Mouse (Mus musculus) intestine, embryonic 15.5 days (tissue): ENCODE results near the gene Nipal3. TPM values are rescaled to one million over a fixed set of nuclear protein-coding genes. Genes with fewer than 3 reads are reported as not detected.

Experiments used
- ATAC-seq: fragments of 200-750 bp; cut with Nextera tagmentation; 2 replicates; pipeline ENCODE4 v1.8.0; 2017; ENCODE audit warnings: moderate TSS enrichment, moderate library complexity
- H3K27ac ChIP-seq: fragments of 300-500 bp; sonication (generic); 2 replicates; pipeline ENCODE4 v1.5.1; 2015; ENCODE audit warnings: mild to moderate bottlenecking, inconsistent platforms
- H3K27me3 ChIP-seq: fragments of 300-500 bp; sonication (generic); replicated peaks from 2 replicates; pipeline ENCODE4 v1.6.1; 2015; ENCODE audit warnings: inconsistent platforms
- H3K36me3 ChIP-seq: fragments of 300-500 bp; sonication (generic); 2 replicates; pipeline ENCODE4 v1.6.1; 2015; ENCODE audit warnings: inconsistent platforms
- H3K4me1 ChIP-seq: fragments of 300-500 bp; sonication (generic); replicated peaks from 2 replicates; pipeline ENCODE4 v1.6.1; 2015; ENCODE audit warnings: inconsistent platforms
- H3K4me2 ChIP-seq: fragments of 300-500 bp; sonication (generic); replicated peaks from 2 replicates; pipeline ENCODE4 v1.6.1; 2015; ENCODE audit warnings: mild to moderate bottlenecking, inconsistent platforms
- H3K4me3 ChIP-seq: fragments of 300-500 bp; sonication (generic); replicated peaks from 2 replicates; pipeline ENCODE4 v1.5.1; 2015; ENCODE audit warnings: inconsistent platforms
- H3K9ac ChIP-seq: fragments of 300-500 bp; sonication (generic); 2 replicates; pipeline ENCODE4 v1.6.1; 2015; ENCODE audit warnings: inconsistent platforms
- H3K9me3 ChIP-seq: fragments of 300-500 bp; sonication (generic); 2 replicates; pipeline ENCODE4 v1.6.1; 2016; ENCODE audit warnings: inconsistent platforms
- WGBS: fragments of 180-500 bp; shearing (Covaris S2); methylation state at CpG from one replicate; pipeline ENCODE4 v1.1.7; 2015; 5-methylcytosine and 5-hydroxymethylcytosine counted together
- polyA plus RNA-seq: library from polyadenylated mRNA; unstranded; fragments of >200 nt; fragmentation: Nextera tagmentation; extraction: Ambion mirVana; gene quantifications from 2 replicates; pipeline ENCODE4 v1.2.1, GENCODE M21; 2015

Nipal3 gene
- polyA plus RNA-seq, 1 experiment from 2014 or later = 6.4 TPM

GRCm38 (mm10) chr4:135451360-135452015 lies 43.4 kb downstream of the Nipal3 start:
- Histone ChIP-seq H3K4me3 (no peak overlapping the region), H3K27ac (peak overlapping the region; percentile 48; the same call in 1 of the 2 replicates), H3K9ac (0 out of 2 replicates have a peak overlapping the region, but pooled peaks have one; percentile 8)

DNA sequence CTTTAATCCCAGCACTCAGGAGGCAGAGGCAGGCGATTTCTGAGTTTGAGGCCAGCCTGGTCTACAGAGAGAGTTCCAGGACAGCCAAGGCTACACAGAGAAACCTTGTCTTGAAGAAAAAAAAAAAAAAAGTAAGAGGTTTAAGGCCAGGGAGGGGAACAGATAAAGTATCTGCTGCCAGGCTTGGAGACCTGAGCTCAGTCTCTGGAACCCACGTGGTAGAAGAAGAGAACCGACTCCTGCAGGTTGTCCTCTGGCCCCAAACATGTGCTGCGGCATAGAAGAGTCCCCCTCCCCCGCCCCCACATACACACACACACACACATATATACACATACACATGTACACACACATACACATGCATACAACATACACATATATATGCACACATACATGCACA lies 52.4 kb downstream of the Nipal3 start:
- Histone ChIP-seq H3K36me3 (no peaks in the 10 kb centered on the region), H3K4me3 (no peak overlapping the region), H3K27me3 (no peaks in the 10 kb centered on the region), H3K9ac (no peak overlapping the region), H3K4me1 (no peaks in the 10 kb centered on the region), H3K9me3 (no peaks in the 10 kb centered on the region), H3K27ac (no peak overlapping the region), H3K4me2 (no peak overlapping the region)
- 73% methylated on average over 5 of the region's 5 CpGs for WGBS
- no peak for ATAC-seq

More at GRCm38 (mm10) chr4:135451360-135452015, 43.4 kb downstream of the Nipal3 start:
- H3K36me3 ChIP-seq = no peaks in the 10 kb centered on the region
- H3K4me1 ChIP-seq = peaks cover 34% of the 10 kb centered on the region
- ATAC-seq = no peak
- no peaks in the 10 kb centered on the region for H3K9me3 ChIP-seq
- H3K27me3 ChIP-seq = no peaks in the 10 kb centered on the region
- H3K4me2 ChIP-seq = peak overlapping the region; percentile 49
- 30% methylated on average over 18 of the region's 18 CpGs for WGBS

DNA sequence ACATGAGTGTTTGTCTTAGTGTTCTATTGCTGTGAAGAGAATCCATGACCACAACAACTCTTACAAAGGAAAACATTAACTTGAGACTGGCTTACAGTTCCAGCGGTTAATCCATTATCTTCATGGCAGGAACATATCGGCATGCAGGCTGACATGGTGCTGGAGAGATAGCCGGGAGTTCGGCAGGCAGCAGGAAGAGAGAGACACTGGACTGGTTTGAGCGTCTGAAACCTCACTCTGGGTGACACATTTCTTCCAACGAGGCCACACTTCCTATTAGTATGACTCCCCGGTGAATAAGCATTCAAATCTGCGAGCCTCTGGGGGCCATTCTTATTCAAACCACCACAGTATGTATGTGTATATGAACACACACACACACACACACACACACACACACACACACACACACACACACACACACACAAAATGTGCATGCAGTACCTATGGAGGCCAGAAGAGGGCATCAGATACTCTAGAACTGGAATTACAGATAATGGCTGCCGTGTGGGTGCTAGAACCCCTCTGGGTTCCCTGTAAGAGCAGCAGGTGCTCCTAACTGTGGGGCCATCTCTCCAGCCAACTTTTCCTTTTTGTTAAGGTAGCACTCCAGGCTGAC lies 54.8 kb downstream of the Nipal3 start:
- Histone ChIP-seq H3K36me3 (no peaks in the 10 kb centered on the region), H3K4me1 (no peaks in the 10 kb centered on the region), H3K27me3 (no peaks in the 10 kb centered on the region), H3K9ac (no peak overlapping the region), H3K9me3 (no peaks in the 10 kb centered on the region), H3K4me3 (no peak overlapping the region), H3K4me2 (no peak overlapping the region), H3K27ac (peak overlapping the region; percentile 27; the same call in 1 of the 2 replicates)
- WGBS = 54% methylated on average over 9 of the region's 9 CpGs
- 0 out of 2 replicates have a peak, but pooled peaks have one; percentile 19 for ATAC-seq

DNA sequence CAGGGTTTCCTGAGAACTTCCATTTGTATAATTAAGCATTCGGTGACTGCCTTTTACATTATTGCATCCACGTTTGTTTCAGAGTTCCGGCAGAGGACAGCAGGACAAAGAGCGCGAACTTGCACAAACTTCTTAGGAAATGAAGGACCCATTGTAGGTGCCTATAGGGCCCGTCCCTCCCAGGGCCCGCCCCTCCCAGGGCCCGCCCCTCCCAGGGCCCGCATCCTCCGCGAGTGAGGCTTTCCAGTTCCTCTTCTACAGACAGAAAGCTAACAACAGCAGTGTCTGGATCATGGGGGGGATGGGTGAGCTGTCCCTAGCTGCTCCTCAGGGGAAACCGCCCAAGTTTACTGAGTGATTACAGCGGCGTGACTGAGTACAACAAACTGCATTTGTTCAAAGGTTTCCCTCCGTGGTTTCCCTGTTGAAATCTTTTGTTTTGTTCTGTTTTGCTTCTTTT lies 55.6 kb downstream of the Nipal3 start:
- 1% methylated on average over 15 of the region's 15 CpGs for WGBS
- H3K4me2 ChIP-seq = peak overlapping the region; percentile 49
- H3K9me3 ChIP-seq = no peaks in the 10 kb centered on the region
- no peaks in the 10 kb centered on the region for H3K36me3 ChIP-seq
- H3K9ac ChIP-seq = peak overlapping the region; percentile 11; the same call in 1 of the 2 replicates
- H3K4me1 ChIP-seq = peaks cover 5% of the 10 kb centered on the region; the same call in 1 of the 2 replicates
- 0 out of 2 replicates have a peak overlapping the region, but pooled peaks have one; percentile 5 for H3K4me3 ChIP-seq
- peak; percentile 93 for ATAC-seq
- peak overlapping the region; percentile 13 for H3K27ac ChIP-seq
- no peaks in the 10 kb centered on the region for H3K27me3 ChIP-seq

DNA sequence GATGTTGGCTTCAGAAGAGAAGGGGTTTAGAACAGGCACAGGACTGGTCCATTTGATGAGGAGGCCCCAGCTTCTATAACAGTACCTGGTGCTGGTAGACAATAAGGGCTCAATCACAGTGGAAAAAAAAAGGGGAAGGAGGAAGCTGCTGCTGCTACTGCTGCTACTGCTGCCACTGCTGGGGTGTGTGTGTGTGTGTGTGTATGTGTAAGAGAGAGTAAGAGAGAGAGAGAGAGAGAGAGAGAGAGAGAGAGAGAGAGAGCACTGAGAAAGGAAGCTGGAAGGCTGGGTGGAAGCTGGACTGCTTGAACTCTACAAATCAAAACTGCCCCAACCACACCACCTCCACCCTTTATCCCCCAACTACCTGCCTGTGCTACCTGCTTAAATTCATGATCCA lies 56.9 kb downstream of the Nipal3 start:
- no peak overlapping the region for H3K27ac ChIP-seq
- no peaks in the 10 kb centered on the region for H3K9me3 ChIP-seq
- ATAC-seq = no peak
- no peaks in the 10 kb centered on the region for H3K27me3 ChIP-seq
- no peak overlapping the region for H3K4me2 ChIP-seq
- no peaks in the 10 kb centered on the region for H3K36me3 ChIP-seq
- H3K4me3 ChIP-seq = no peak overlapping the region
- no peak overlapping the region for H3K9ac ChIP-seq
- peaks cover 9% of the 10 kb centered on the region for H3K4me1 ChIP-seq

- ATAC-seq = no peak
- Histone ChIP-seq H3K36me3 (no peaks in the 10 kb centered on the region), H3K9ac (no peak overlapping the region), H3K9me3 (no peaks in the 10 kb centered on the region), H3K27ac (no peak overlapping the region), H3K27me3 (no peaks in the 10 kb centered on the region), H3K4me3 (no peak overlapping the region), H3K4me2 (no peak overlapping the region), H3K4me1 (peaks cover 15% of the 10 kb centered on the region)
- 54% methylated on average over 13 of the region's 13 CpGs for WGBS
Observed at GRCm38 (mm10) chr4:135436291-135436690, 58.5 kb downstream of the Nipal3 start.

DNA sequence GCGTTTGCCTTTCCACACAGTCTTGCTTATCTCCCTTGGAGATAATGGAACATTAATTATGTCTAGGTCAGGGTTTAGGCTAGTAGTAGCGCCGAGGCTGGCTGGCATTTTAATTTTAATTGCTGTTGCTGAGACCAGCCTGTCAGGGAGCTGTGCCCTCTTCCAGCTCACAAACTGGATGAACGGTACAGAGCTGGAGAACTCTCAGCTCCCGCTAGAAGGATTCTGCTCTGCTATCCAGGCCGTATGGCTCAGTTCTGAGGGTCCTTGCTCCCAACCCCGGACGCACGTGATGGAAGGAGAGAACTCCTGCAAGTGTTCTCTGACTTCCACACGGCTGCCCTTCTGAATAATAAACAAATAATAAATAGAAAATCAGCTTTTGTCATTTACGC lies 60.4 kb downstream of the Nipal3 start:
- peak overlapping the region; percentile 77 for H3K27ac ChIP-seq

DNA sequence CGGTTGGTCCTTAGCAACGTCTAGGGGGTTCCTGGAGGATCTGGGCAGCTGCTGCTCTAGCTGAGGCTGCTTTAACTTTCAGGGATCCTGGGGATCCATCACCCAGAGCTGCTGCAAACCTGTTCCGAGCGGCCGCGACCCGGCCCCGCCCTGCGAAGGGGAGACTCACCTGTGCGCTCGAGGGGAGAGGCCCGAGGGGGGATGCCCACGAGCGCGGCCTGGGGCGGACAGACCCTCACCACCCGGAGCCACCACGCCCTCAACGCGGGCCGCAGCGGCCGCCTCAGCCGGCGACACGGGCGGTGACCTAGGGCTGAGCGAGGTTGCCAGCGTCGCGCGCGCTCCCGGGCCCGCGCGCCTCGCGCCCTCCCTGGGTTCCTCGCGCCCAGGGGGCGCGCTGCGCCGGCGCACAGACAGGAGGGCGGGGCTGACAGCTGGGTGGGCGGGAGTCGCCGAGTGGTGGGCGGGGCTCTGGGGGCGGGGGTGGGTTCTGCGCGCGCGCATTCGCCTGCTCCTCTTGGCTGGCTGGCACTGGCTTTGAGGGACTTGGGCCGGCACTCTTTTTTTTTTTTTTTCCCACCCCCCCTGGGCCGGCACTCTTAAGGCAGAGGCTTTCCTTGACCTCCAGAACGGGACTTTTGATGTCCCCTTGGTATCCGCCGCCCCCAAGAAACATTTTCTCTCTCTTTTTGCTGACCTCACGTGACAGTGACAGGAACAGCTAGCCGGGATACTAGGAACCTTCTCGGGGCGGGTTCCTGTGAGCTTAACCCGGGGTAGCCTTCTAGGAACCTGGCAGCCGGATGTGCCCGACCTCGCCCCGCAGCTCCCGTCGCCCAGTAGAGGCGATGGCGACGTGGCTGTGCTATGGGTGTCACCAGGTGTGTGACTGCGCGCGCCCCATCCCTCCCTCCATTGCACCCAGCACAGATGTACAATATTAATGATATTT lies 61.1 kb downstream of the Nipal3 start, which contains the start of gene Rcan3:
TSS of gene Rcan3 (minus strand) at position 411 of the 952 bp plus-strand sequence.
- ATAC-seq = peak; percentile 87
- Histone ChIP-seq H3K4me1 (peaks cover 15% of the 10 kb centered on the region), H3K9ac (peak within 1 kb of the TSS; percentile 85), H3K27ac (peak within 1 kb of the TSS; percentile 77), H3K36me3 (no peaks in the 10 kb centered on the region), H3K4me3 (peak within 1 kb of the TSS; percentile 79), H3K4me2 (peak within 1 kb of the TSS; percentile 95), H3K9me3 (no peaks in the 10 kb centered on the region), H3K27me3 (no peaks in the 10 kb centered on the region)
- WGBS = 1% methylated on average over 77 of the region's 79 CpGs

More for the DNA sequence above, 60.4 kb downstream of the Nipal3 start:
- H3K4me3 ChIP-seq = peak overlapping the region; percentile 79
- 13% methylated on average over 11 of the region's 11 CpGs for WGBS
- no peaks in the 10 kb centered on the region for H3K9me3 ChIP-seq
- H3K4me2 ChIP-seq = peak overlapping the region; percentile 95
- H3K36me3 ChIP-seq = no peaks in the 10 kb centered on the region
- ATAC-seq = peak; percentile 1; the same call in 1 of the 2 replicates
- H3K4me1 ChIP-seq = peaks cover 15% of the 10 kb centered on the region
- no peaks in the 10 kb centered on the region for H3K27me3 ChIP-seq
- H3K9ac ChIP-seq = peak overlapping the region; percentile 63

- 9% methylated on average over 10 of the region's 10 CpGs for WGBS
- H3K9me3 ChIP-seq = no peaks in the 10 kb centered on the region
- peak overlapping the region; percentile 79 for H3K4me3 ChIP-seq
- H3K4me2 ChIP-seq = peak overlapping the region; percentile 95
- 0 out of 2 replicates have a peak, but pooled peaks have one; percentile 1 for ATAC-seq
- no peaks in the 10 kb centered on the region for H3K36me3 ChIP-seq
- peaks cover 15% of the 10 kb centered on the region for H3K4me1 ChIP-seq
- peak overlapping the region; percentile 57 for H3K27ac ChIP-seq
- H3K9ac ChIP-seq = peak overlapping the region; percentile 85
- no peaks in the 10 kb centered on the region for H3K27me3 ChIP-seq
Observed at GRCm38 (mm10) chr4:135433086-135433442, 61.8 kb downstream of the Nipal3 start.

GRCm38 (mm10) chr4:135429990-135430760 lies 64.7 kb downstream of the Nipal3 start:
- Histone ChIP-seq H3K36me3 (no peaks in the 10 kb centered on the region), H3K9me3 (no peaks in the 10 kb centered on the region), H3K27ac (no peak overlapping the region), H3K4me1 (peaks cover 15% of the 10 kb centered on the region), H3K9ac (no peak overlapping the region), H3K4me3 (no peak overlapping the region), H3K27me3 (no peaks in the 10 kb centered on the region), H3K4me2 (no peak overlapping the region)
- 76% methylated on average over 8 of the region's 8 CpGs for WGBS
- ATAC-seq = no peak

- WGBS = 80% methylated on average over 4 of the region's 4 CpGs
- ATAC-seq = no peak
Observed at GRCm38 (mm10) chr4:135429383-135429782, 65.5 kb downstream of the Nipal3 start.

More at GRCm38 (mm10) chr4:135429383-135429782, 65.5 kb downstream of the Nipal3 start:
- Histone ChIP-seq H3K36me3 (no peaks in the 10 kb centered on the region), H3K9ac (no peak overlapping the region), H3K9me3 (no peaks in the 10 kb centered on the region), H3K27me3 (no peaks in the 10 kb centered on the region), H3K4me2 (no peak overlapping the region), H3K4me3 (no peak overlapping the region), H3K4me1 (peaks cover 11% of the 10 kb centered on the region), H3K27ac (no peak overlapping the region)
